Mouse (Mus musculus): Measurements from ENCODE around the gene Tomm40l. TPM values are rescaled to one million over a fixed set of nuclear protein-coding genes. Genes with fewer than 3 reads are reported as not detected.

Tomm40l gene
- polyA plus RNA-seq, 1 experiment from 2014 or later, result 35.4 TPM

DNA sequence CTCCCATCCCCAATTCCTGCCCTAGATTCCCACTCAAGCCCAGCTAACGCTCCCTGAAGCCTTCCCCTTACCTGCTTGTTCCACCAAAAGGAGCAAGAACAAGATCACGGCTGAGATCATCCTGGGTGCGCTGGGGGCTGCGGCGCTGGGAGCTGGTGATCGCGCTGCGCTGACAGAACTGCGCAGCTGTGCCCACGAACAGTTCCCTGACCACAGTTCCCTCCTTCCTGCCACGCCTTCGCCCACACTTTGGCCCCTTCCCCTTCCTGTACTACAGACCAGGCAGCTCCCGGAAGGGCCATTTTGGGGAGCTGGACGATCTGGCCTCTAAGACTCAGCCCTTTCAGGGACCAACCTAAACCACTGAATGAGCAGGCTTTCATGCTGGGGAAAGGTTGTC, 11.8 kb upstream of the Tomm40l start, which contains the start of gene Fcer1g:
Gene Fcer1g, minus strand, starts transcription at position 240 of the 400 bp plus-strand sequence.
- no peak within 1 kb of the TSS for H3K4me2 ChIP-seq
- H3K9me3 ChIP-seq, result no peaks in the 10 kb centered on the region
- peaks cover 60% of the 10 kb centered on the region for H3K36me3 ChIP-seq
- ATAC-seq (ENCODE audit: low FRiP score), result no peak
- H3K27ac ChIP-seq, result no peak within 1 kb of the TSS
- H3K27me3 ChIP-seq, result no peaks in the 10 kb centered on the region
- 0 out of 2 replicates have a peak within 1 kb of the TSS, but pooled peaks have one; percentile 19 for H3K9ac ChIP-seq
- no peaks in the 10 kb centered on the region for H3K4me1 ChIP-seq (replicated peaks)
- WGBS, result 94% methylated on average over 14 of the region's 14 CpGs
- no peak within 1 kb of the TSS for H3K4me3 ChIP-seq

DNA sequence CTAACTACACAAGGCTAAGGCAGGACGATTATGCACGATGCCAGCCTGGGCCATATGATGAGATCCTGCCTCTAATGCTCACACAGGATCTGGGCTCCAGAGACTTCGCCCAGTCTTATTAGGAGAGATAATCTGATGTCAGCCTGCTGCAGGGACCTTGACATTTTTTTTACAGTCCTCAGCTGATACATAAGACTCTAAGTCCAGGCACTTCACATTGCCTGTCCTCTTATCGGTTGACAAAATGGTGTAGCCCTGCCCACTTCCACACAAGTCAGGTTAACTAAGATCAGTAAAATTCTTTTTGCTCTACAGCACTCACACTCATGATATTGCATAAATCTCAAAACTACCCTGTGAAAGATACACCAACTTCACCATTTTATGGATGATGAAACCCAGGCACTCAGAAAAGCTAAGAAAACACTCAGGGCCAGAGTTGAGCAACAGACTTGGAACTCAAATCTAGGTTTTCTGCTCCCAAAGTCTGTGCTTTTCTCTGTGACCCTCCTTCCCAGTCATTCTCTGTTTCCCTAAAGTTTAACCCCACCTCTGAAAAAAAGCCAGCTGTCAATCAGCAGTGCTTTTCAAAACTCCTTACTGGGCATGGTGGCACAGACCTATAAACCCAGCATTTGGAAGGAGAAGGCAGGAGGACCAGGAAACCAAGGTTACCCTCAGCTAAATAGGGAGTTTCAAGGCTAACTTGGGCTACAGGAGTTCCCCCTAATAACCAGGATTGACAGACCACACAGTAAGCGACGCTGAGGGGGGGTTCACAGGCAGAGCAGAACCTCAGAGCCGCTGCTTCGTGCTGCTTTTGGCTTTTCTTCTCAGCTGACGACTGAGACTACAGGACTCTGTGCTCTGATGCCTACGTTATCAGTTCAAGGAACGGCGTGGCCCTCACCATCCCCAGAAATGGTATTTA, 10.8 kb upstream of the Tomm40l start:
- Histone ChIP-seq H3K9ac (0 out of 2 replicates have a peak overlapping the region, but pooled peaks have one; percentile 19), H3K27ac (no peak overlapping the region), H3K36me3 (peaks cover 49% of the 10 kb centered on the region), H3K4me2 (no peak overlapping the region), H3K27me3 (no peaks in the 10 kb centered on the region), H3K9me3 (no peaks in the 10 kb centered on the region), H3K4me1 (replicated peaks) (no peaks in the 10 kb centered on the region), H3K4me3 (no peak overlapping the region)
- 87% methylated on average over 12 of the region's 12 CpGs for WGBS
- ATAC-seq (ENCODE audit: low FRiP score), result no peak

DNA sequence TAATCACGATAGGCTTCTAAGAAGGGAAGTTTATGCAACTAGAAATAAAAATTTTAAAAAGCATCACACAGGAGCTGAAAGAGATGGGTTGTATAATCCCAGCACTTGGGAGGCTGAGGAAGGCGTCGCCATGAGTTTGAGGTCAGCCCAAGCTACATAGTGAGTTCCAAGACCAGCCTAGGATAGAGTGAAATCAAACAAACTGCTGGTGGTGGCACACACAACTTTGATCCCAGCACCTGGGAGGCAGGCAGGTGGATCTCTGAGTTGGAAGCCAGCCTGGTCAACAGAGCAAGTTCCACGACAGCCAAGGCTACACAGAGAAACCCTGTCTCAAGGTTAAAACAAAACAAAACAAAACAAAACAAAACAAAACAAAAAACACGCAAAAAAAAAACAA, 10.0 kb upstream of the Tomm40l start:
- Histone ChIP-seq H3K27me3 (no peaks in the 10 kb centered on the region), H3K9me3 (no peaks in the 10 kb centered on the region), H3K4me1 (replicated peaks) (no peaks in the 10 kb centered on the region), H3K27ac (no peak overlapping the region), H3K9ac (no peak overlapping the region), H3K4me2 (no peak overlapping the region), H3K4me3 (no peak overlapping the region), H3K36me3 (peaks cover 42% of the 10 kb centered on the region)
- ATAC-seq (ENCODE audit: low FRiP score), result no peak
- WGBS, result 91% methylated on average over 5 of the region's 5 CpGs

DNA sequence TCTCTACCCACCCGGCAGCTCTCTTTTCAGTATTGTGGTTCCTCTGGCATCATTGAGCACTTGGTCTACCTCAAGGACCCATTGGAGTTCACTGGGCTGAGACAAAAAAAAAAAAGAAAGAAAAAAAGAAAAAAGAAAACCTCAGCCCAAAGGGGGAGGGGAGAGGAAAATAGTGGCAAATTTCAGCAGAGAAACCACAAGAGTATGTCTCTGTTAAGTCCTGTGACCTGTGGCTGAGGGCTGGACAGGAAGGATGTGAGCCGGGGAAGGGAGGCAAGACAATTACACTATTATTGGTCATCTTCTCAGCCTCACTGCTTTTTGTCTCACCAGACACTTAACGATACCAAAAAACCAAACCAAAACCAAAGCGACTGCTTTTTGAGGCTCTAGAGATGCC, 9.5 kb upstream of the Tomm40l start:
- H3K4me3 ChIP-seq, result no peak overlapping the region
- H3K36me3 ChIP-seq, result peaks cover 37% of the 10 kb centered on the region
- no peak overlapping the region for H3K4me2 ChIP-seq
- H3K9me3 ChIP-seq, result no peaks in the 10 kb centered on the region
- H3K27ac ChIP-seq, result no peak overlapping the region
- H3K27me3 ChIP-seq, result no peaks in the 10 kb centered on the region
- ATAC-seq (ENCODE audit: low FRiP score), result no peak
- H3K4me1 ChIP-seq (replicated peaks), result no peaks in the 10 kb centered on the region
- H3K9ac ChIP-seq, result no peak overlapping the region
- WGBS, result 77% methylated on average over 4 of the region's 4 CpGs

DNA sequence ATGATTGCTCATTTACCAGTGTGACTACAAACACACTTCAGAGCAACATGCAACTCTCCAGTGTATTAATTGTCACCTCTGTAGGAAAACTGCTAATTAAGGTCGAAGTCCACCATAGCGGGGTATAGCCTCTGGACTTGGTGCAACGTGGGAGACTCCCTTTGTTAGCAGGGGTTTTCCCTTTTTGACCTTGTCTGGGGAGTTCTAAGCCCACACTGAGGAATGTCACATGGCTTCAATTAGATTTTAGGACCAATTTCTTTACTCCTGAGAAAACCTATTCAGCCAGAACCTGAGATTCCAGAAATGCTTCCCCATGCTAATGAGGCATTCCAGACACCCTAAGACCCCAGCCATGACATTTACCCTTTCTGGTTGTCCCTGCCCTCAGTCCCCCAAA, 7.9 kb upstream of the Tomm40l start:
- Histone ChIP-seq H3K4me2 (no peak overlapping the region), H3K9me3 (no peaks in the 10 kb centered on the region), H3K9ac (no peak overlapping the region), H3K36me3 (peaks cover 21% of the 10 kb centered on the region), H3K27ac (no peak overlapping the region), H3K4me1 (replicated peaks) (no peaks in the 10 kb centered on the region), H3K27me3 (no peaks in the 10 kb centered on the region), H3K4me3 (no peak overlapping the region)
- ATAC-seq (ENCODE audit: low FRiP score), result no peak
- WGBS, result 64% methylated on average over 3 of the region's 3 CpGs

DNA sequence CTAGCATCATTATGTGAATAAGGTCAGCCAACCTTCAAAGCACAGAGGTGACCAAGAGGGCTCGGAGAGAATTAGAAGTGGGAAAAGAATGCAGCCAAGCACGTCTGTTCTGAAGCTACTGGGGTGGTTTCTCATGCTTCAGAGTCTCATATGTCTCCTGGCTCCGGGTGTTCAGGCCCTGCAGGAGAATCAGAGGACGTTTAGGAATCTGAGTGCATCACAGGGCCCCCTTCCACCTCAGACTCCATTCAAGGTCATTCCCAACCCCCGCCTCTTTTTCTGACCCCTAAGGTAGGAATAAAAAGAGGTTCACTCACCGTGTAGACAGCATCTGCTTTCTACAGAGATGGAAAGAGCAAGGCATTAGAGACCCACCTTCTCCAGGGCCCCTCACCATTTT, 7.4 kb upstream of the Tomm40l start:
- Histone ChIP-seq H3K4me3 (no peak overlapping the region), H3K9ac (no peak overlapping the region), H3K27me3 (no peaks in the 10 kb centered on the region), H3K9me3 (no peaks in the 10 kb centered on the region), H3K36me3 (peaks cover 16% of the 10 kb centered on the region), H3K27ac (no peak overlapping the region), H3K4me2 (no peak overlapping the region), H3K4me1 (replicated peaks) (no peaks in the 10 kb centered on the region)
- WGBS, result 66% methylated on average over 6 of the region's 6 CpGs
- no peak for ATAC-seq (ENCODE audit: low FRiP score)

DNA sequence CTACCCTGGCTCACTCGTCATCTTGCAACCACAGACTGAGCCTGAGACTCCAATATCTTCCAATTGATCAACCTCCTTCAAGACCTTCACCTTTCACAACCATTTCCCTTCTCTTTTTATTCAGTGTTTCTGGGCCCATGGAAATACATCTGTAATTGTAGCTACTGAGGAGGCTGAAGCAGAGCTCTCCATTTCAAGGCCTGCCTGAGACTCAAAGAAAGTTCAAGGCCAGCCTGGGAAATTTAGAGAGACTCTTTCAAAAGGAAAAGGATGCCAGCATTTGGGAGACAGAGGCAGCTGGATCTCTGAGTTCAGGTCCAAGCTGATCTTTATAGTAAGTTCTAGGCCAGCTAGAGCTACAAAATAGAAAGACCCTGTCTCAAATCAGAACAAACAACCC, 5.6 kb upstream of the Tomm40l start:
- ATAC-seq (ENCODE audit: low FRiP score), result no peak
- H3K9me3 ChIP-seq, result no peaks in the 10 kb centered on the region
- peaks cover 3% of the 10 kb centered on the region; the same call in 1 of the 2 replicates for H3K4me1 ChIP-seq (replicated peaks)
- no peak overlapping the region for H3K4me2 ChIP-seq
- H3K27ac ChIP-seq, result no peak overlapping the region
- H3K9ac ChIP-seq, result no peak overlapping the region
- no peak overlapping the region for H3K4me3 ChIP-seq
- no peaks in the 10 kb centered on the region for H3K36me3 ChIP-seq
- 79% methylated on average over 1 of the region's 1 CpGs for WGBS
- H3K27me3 ChIP-seq, result no peaks in the 10 kb centered on the region

DNA sequence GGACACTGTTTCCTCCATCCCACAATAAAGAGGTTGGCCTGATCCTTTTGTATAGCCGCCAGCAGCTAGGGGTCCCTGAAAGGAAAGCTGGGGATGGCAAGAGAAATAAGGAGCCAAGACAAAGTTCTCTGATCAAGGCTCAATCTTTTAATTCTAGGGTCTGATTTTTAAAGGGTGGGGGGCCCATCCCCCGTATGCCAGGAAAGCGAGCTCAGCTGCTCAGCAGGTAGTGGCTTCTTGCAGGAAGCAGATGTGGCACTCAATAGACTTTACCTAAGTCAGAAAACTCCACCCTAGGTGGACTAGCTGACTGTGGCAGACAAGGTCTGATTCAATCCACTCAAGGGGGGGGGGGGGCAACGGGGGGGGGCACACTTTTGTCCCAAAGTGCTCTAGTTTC, 4.5 kb upstream of the Tomm40l start:
- 48% methylated on average over 4 of the region's 4 CpGs for WGBS
- Histone ChIP-seq H3K27ac (no peak overlapping the region), H3K4me1 (replicated peaks) (peaks cover 6% of the 10 kb centered on the region; the same call in 1 of the 2 replicates), H3K27me3 (no peaks in the 10 kb centered on the region), H3K36me3 (no peaks in the 10 kb centered on the region), H3K4me2 (no peak overlapping the region), H3K9ac (no peak overlapping the region), H3K9me3 (no peaks in the 10 kb centered on the region), H3K4me3 (no peak overlapping the region)
- no peak for ATAC-seq (ENCODE audit: low FRiP score)

DNA sequence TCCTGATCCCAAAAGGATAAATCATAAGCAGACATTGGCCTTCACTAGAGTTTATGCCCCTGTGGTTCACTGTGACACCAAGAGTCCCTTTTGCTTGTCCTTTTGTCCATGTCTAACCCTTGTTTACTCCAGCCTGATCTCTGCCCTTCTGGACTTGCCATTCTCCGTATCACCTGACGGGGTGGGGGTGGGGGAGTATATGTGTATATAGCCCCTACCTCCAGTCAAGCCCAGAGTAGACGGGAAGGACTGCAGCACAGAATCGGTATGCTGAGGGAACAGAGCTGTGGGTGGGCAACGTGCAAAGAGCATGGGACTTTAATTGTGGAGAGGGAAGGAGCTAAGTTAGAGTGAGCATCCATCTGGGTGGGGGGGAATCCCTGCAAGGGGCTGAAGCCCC, 2.5 kb upstream of the Tomm40l start, which contains the start of gene Apoa2:
Gene Apoa2, plus strand, starts transcription at position 198 of the 400 bp plus-strand sequence.
- no peak for ATAC-seq (ENCODE audit: low FRiP score)

DNA sequence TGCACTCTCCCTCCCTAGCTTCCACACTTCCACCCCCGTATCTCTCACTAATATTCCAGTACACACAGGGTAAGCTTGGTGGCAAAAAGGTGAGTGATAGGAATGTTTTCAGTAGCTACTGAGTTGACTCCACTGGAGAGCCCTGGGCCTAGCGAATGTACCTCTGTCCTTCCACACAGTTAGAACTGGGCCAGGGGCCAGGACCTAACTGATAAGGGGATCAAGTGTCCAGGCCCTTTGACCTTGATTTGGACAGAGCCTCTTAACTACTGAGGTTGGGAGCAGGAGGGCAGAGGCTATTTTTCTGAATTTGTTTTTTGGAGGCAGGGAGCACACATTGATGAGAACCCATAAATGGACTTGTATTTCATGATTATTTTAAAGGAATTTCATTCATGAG, 1.5 kb upstream of the Tomm40l start:
- Histone ChIP-seq H3K27ac (no peak overlapping the region), H3K4me2 (no peak overlapping the region), H3K9me3 (no peaks in the 10 kb centered on the region), H3K36me3 (peaks cover 12% of the 10 kb centered on the region), H3K4me1 (replicated peaks) (peaks cover 18% of the 10 kb centered on the region), H3K4me3 (no peak overlapping the region), H3K9ac (no peak overlapping the region), H3K27me3 (no peaks in the 10 kb centered on the region)
- no peak for ATAC-seq (ENCODE audit: low FRiP score)
- WGBS, result 89% methylated on average over 2 of the region's 2 CpGs

More for the DNA sequence above, 2.5 kb upstream of the Tomm40l start, which contains the start of gene Apoa2:
- Histone ChIP-seq H3K27ac (no peak within 1 kb of the TSS), H3K4me3 (no peak within 1 kb of the TSS), H3K4me2 (no peak within 1 kb of the TSS), H3K27me3 (no peaks in the 10 kb centered on the region), H3K36me3 (peaks cover 3% of the 10 kb centered on the region), H3K9me3 (no peaks in the 10 kb centered on the region), H3K4me1 (replicated peaks) (peaks cover 18% of the 10 kb centered on the region), H3K9ac (no peak within 1 kb of the TSS)
- 81% methylated on average over 5 of the region's 5 CpGs for WGBS

DNA sequence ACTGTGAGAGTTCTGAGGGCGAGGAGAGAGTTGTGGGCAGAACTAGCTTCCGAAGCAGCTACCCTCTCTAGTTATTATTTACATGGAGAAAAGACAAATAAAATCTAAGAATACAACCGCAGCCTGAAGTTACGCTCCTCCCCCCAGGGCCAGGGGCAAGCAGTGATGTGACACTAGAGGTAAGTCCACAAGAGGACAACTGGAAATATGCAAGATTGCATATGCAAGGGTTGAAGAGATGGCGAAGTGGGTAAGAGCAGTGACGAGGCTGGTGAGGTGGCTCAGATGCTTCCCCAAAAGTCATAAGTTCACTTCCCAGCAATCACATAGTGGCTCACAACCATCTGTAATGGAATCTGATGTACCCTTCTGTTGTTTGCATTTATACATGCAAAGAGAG, 854 bp upstream of the Tomm40l start:
- no peaks in the 10 kb centered on the region for H3K27me3 ChIP-seq
- H3K9ac ChIP-seq, result no peak overlapping the region
- H3K4me1 ChIP-seq (replicated peaks), result peaks cover 18% of the 10 kb centered on the region
- H3K9me3 ChIP-seq, result no peaks in the 10 kb centered on the region
- no peak for ATAC-seq (ENCODE audit: low FRiP score)
- H3K36me3 ChIP-seq, result peaks cover 18% of the 10 kb centered on the region
- peak overlapping the region; percentile 60 for H3K4me3 ChIP-seq
- peak overlapping the region; percentile 77; the same call in 1 of the 2 replicates for H3K27ac ChIP-seq
- 86% methylated on average over 6 of the region's 6 CpGs for WGBS
- peak overlapping the region; percentile 86 for H3K4me2 ChIP-seq

DNA sequence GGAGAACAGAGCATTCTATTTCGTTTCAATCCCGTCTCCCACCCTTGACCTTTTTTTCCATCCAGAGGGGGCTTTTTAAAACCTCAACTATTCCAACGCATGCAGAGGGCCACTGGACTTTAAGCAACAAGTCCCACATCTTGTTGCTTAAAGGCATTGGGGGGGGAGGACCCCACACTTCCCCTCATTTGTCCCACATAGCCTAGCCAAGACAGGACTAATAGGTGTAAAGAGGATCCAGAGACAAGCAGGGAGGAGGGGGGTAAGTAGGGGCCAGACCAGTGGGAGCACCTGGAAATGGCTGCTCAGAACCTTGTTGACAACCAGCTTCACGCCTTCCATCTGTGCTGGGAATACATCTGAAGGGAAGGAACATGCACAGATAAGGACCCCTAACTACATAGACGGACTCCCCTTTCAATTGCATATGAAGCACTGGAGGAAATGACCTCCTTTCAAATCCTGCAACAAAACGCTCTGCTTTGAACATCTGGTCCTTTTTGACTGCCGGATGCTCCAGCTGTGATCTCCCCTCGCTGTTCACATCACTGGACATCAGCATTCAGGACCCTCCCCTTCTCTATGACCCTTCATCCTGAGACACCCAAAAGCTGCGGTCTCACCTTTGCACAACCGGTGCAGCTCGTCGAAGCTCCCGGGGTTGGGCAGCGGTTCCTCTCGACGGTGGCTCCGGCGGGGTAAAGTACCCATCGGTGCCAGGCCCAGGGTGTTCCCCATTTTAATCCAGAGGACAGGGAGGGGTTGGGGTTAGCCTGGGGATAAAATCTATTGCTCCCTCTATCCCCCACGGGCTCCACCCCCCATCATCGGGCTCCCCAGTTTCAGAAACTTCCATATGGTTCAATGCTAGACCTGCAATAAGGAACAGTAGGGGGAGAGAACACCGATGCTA, 777 bp downstream of the Tomm40l start:
- Histone ChIP-seq H3K27me3 (no peaks in the 10 kb centered on the region), H3K9me3 (no peaks in the 10 kb centered on the region), H3K9ac (peak overlapping the region; percentile 77), H3K4me3 (peak overlapping the region; percentile 60), H3K36me3 (peaks cover 22% of the 10 kb centered on the region), H3K4me1 (replicated peaks) (peaks cover 18% of the 10 kb centered on the region), H3K4me2 (peak overlapping the region; percentile 86), H3K27ac (0 out of 2 replicates have a peak overlapping the region, but pooled peaks have one; percentile 55)
- peak; percentile 39 for ATAC-seq (ENCODE audit: low FRiP score)
- 6% methylated on average over 22 of the region's 22 CpGs for WGBS

Measured in hindbrain, embryonic 13.5 days (tissue).